Mouse (Mus musculus): ENCODE data around the gene Rere.
A peak's percentile ranks its signal among the peaks of the same experiment; 100 is the strongest.
"Not testable (repeated sequence)": the region's sequence is repeated elsewhere in the genome, so short reads cannot be mapped to it uniquely, and the experiment has no call there.

The Rere gene

DNA sequence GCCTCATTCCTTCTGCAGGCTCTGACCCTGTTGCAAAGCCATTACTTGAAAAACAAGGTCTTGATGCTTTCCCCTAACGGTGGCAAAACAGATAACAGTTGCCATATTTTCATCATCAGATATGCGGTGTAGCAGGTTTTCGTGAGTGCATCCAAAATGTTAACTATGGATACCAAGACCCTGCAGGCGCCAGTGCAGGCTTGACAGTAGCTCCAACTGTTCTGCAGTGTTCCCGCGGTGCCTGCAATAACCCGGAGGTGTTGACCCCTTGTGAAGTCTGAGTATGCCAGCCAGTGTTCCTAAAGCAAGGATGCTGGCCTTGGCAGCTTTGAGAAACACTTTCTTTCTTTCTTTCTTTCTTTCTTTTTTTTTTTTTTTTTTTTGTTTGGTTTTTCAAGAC, 26.3 kb upstream of the Rere start:
- no peak for DNase-seq (ENCODE audit: low spot score)

GRCm38 (mm10) chr4:150257252-150258204, 23.9 kb upstream of the Rere start:
- peak; percentile 92 for DNase-seq (ENCODE audit: low spot score)

DNA sequence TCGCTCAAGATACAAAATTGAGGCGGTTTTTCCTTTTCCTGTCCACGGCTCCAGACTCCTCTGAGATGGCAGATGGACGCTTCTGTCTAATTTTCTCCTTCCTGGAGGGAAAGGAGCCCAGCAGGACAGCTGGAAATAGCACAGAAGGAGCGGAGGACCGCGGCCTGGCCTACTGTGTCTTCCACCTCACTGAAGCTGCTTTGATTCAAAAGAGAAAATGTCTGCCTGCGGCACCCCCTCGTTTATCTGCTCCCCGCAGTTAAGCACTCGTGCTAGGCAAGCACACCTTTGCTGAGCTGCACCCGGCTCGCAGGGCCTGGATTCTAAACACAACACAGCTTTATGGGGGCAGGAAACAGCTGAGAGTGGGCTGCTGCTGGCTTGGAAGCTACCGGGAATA, 23.1 kb upstream of the Rere start:
- DNase-seq (ENCODE audit: low spot score) = no peak

DNA sequence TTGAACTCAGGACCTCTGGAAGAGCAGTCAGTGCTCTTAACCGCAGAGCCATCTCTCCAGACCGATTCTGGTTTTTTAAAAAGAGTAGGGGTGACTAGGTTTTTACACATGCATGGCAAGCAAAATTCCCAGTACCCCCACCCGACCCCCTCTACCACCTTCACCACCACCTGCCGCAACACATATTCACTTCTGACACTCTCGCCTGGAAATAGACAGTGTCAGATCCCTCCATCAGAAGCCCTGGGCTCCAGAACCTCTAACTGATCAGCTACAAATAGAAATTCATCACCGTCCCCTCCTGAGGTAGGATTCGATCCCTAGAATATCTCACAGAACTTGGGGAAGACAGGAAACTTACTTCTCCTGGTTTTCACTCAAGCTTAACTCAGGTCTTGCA, 21.9 kb upstream of the Rere start:
- no peak for DNase-seq (ENCODE audit: low spot score)

GRCm38 (mm10) chr4:150260111-150260510, 21.3 kb upstream of the Rere start:
- DNase-seq (ENCODE audit: low spot score) = no peak

DNA sequence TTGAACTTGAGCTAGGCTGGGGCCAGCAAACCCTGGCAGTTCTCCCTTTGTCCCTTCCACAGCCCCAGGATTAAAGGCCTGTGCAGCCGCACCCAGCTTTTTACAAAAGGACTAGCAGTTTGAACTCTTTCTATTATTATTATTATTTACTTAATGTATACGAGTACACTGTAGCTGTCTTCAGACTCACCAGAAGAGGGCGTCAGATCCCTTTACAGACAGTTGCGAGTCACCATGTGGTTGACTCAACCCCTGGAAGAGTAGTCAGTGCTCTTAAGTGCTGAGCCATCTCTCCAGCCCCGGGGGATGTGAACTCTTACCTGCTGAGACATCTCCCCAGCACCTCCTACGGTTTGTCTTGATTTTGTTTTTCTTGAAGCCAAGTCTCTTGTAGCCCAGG, 20.7 kb upstream of the Rere start:
- DNase-seq (ENCODE audit: low spot score) = peak; percentile 66

DNA sequence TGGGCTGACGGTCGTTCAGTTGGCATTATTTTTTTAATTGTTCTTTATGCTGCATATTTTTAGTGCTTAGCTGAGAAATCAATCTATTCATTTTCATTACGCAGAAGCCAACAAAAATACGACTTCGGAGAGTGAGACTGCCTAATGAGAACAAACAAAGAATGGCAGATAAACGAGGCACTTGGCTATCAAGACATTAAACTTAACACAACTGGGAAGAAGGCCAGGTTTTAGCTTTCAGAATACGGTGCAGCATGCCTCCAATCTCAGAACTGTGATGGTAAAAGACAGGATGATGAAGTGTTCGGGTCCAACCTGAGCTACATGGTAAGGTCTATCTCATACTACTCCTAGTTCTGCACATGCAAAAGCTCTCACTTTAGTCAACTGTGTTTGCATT, 19.1 kb upstream of the Rere start:
- DNase-seq (ENCODE audit: low spot score) = no peak

GRCm38 (mm10) chr4:150264903-150265302, 16.5 kb upstream of the Rere start:
- DNase-seq (ENCODE audit: low spot score) = peak; percentile 69

GRCm38 (mm10) chr4:150265471-150265870, 16.0 kb upstream of the Rere start:
- no peak for DNase-seq (ENCODE audit: low spot score)

GRCm38 (mm10) chr4:150266655-150267223, 14.7 kb upstream of the Rere start:
- DNase-seq (ENCODE audit: low spot score) = no peak

GRCm38 (mm10) chr4:150268674-150269653, 12.5 kb upstream of the Rere start:
- DNase-seq (ENCODE audit: low spot score) = no peak

GRCm38 (mm10) chr4:150269679-150270078, 11.8 kb upstream of the Rere start:
- no peak for DNase-seq (ENCODE audit: low spot score)

- not testable (repeated sequence) for DNase-seq (ENCODE audit: low spot score)
These were observed 10.7 kb upstream of the Rere start for GRCm38 (mm10) chr4:150270718-150271117.

GRCm38 (mm10) chr4:150272725-150273124, 8.7 kb upstream of the Rere start:
- DNase-seq (ENCODE audit: low spot score) = peak; percentile 68

DNA sequence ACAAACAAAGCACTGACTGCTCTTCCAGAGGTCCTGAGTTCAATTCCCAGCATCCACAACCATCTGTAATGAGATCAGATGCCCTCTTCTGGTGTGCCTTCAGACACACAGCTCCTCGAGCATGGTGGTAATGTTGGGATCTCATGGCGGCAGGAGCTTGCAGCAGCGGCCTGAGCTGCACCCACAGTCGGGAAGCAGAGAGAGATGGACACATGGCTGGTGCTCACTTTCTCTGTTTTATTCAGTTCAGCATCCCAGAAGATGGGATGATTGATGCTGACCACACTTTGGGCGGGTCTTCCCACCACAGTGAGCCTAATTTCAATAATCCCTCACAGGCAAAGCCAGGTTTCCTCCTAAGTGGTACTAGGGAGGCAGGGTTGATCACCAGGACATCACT, 5.9 kb upstream of the Rere start:
- no peak for DNase-seq (ENCODE audit: low spot score)

- not testable (repeated sequence) for DNase-seq (ENCODE audit: low spot score)
These were observed 2.1 kb upstream of the Rere start for GRCm38 (mm10) chr4:150279336-150279735.

GRCm38 (mm10) chr4:150280002-150280401, 1.4 kb upstream of the Rere start:
- no peak for DNase-seq (ENCODE audit: low spot score)

GRCm38 (mm10) chr4:150280459-150280858, 987 bp upstream of the Rere start:
- DNase-seq (ENCODE audit: low spot score) = peak; percentile 50

DNA sequence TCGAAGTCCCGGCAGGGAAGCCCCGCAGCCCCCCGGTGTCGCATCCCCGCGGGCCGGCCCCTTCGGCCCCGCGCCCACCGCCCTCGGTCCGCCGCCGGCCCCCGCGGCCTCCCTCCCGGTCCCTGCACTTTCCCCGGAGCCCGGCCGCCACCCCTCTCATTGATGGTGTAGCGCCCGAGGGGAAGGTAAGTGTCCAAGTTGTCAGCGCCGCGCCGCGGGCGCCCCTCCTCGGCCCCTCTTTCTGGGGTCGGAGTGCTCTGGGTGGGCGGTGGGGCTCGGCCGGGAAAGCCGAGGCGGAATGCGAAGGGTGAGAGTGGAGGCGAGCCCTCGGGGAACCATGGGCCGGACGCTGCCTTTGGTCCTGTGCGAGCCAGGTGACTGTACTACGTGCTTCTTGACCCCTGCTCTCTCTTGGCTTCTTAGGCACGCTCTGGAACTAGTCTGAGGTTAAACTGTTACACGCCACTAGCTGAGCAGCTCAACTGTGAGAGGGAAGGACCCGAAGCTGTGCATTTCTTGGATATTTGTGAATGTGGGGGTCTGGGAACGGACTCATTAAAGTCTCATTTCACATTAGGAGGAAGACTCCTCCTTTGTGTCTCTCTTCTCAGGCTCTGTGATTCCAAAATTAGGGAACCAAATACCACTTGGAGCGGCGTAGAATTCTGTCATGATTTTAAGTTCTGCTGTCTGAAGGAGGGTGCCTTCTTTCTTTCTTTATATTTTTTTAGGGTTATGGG, 615 bp downstream of the Rere start:
- DNase-seq (ENCODE audit: low spot score) = peak; percentile 67

DNA sequence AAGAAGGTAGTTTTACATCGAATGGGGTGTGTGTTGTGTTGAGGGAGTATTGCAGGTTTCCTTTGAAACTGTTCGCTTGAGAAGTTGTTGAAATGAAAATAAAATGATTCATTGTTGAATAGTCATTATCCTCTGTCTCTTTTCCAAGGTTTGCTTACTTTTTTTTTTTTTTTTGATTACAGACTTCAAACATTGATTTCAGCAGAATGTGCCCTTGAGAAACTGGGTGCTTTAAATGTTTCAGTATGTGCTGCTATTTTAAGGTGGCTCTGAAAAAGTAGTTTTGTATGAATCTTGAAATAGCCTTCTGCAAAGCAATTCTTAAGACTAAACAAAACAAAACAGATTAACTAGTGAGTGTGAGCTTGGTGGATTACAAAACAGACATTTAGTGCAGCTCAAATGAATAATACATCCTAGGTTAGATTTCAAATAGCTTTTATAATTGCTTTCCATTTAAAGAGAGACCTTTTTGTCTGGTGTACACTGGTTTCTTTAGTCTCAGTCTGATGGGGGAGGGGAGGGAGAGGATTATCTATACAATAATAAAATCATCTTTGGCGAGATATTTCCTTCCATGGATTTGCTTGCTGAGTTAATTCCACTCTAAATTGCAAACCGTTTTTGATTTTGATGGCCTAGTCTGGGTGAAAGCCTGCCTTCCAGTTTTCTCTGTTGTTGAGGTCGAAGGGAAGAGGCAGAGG, 1.3 kb downstream of the Rere start:
- no peak for DNase-seq (ENCODE audit: low spot score)

DNA sequence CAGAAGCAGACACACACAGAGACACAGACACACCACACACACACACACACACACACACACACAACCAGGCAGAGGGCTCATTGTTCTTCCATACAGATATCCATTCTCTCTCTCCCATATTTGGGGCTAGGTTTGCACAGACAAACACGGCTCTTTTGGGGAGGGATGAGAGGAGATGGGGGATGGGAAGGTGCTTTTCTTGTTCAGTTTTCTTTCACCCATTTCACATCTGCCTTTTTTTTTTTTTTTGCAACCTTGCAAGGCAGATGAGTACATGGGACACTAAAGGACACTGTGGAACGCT, 1.8 kb downstream of the Rere start:
- peak; percentile 54 for DNase-seq (ENCODE audit: low spot score)
